Mouse (Mus musculus) T-helper 1 cell (primary cell): ENCODE results near the gene Vasp.

Experiments used
- in situ Hi-C: fragments of 300-600 bp; cut with MboI, MseI; formaldehyde crosslinking; loops from one replicate; pipeline ENCODE4 v1.15.1; 2025; ENCODE audit warnings: high pct_unique_total_duplicates

The Vasp gene

GRCm38 (mm10) chr7:19304501-19305412, 33.1 kb upstream of the Vasp start:
- in situ Hi-C loops: loop anchor here (5.0 kb wide), 1 partner anchor 38 kb away; the partner anchor contains the start of gene Ercc1

- in situ Hi-C loops: no loop called here
Observed at GRCm38 (mm10) chr7:19303770-19304169, 32.2 kb upstream of the Vasp start.

DNA sequence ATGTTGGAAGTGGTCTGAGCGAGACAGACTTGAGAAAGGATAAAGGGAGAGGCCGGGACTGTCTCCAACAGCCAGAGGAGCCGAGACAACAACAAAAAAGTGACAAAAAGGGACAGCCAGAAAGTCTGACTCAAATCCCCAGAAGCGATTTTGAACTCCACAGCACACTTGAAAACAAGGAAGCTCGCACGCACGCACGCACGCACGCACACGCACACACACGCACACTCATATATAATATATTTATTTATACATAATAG, 31.4 kb upstream of the Vasp start:
- in situ Hi-C loops: no loop called here

DNA sequence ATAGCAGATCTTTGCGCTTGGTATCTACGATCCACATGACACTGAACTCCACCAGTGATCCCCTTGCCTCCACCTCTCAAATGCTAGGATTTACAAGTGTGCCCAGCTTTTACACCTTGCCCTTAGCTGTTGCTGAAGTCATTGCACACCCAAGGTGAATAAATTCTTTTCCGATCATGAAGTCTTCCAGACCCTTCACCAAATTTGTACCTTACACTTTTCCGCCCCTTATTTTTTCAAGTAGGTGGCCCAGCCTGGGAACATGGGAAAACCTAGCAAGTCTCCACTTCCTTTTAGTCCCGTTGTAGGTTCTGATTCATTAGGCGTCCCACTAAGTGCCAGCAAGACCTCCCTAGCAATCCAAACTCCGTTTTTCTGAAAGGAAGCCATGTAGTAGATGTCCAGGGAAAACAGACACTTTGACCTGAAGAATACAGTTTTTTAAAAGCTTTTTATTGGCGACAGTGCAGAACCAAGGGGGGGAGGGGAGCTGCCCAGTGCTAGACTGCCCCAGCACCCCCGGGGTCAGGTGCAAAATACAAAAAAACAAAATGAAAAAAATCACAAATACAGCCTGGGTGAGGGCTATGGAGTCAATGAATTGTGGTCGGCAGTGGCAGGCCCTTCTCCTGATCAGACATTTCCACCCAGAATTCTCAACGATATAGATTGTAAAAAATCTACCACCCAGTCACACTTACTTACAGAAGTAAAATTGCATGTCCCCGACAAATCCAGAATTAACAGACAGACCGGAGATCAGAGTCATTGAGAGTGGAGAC, 30.8 kb upstream of the Vasp start:
- in situ Hi-C loops: no loop called here

DNA sequence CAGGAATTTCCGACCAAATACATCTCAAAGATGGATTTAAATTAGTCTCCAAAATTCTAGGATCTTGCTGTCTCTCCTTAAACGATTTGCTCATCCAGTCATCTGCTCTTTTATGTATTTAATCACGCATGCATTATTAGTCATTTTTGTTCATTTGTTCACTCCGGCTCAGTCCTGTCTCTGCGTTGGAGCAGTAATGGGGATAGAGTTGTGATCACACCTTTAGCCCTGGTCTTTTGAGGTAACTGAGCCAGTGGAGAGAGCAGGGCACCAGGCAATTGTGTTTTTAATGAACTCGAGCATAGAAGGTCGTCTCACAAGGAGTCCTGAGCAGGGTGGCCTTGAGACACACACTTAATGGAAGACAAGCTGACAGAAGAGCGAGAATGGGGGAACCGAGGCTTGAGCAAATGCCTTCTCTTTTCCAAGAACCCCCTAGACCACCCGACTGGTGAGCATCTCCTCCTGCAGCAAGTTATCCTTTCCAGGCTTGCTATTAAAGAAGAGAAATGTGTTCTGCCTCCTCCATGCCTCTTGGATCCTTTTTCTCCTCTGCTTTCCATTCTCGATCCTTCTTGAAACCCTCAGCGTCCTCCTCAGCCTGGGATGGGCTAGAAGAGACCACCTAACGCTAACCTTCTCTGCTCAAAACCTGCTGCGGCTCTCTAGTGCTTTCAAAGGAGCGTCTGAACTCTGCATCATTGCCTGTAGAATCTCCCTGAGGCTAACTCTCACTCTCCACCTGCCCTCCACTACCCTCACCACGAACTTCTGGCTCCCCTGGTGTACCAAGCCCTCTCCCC, 30.0 kb upstream of the Vasp start:
- in situ Hi-C loops: no loop called here

DNA sequence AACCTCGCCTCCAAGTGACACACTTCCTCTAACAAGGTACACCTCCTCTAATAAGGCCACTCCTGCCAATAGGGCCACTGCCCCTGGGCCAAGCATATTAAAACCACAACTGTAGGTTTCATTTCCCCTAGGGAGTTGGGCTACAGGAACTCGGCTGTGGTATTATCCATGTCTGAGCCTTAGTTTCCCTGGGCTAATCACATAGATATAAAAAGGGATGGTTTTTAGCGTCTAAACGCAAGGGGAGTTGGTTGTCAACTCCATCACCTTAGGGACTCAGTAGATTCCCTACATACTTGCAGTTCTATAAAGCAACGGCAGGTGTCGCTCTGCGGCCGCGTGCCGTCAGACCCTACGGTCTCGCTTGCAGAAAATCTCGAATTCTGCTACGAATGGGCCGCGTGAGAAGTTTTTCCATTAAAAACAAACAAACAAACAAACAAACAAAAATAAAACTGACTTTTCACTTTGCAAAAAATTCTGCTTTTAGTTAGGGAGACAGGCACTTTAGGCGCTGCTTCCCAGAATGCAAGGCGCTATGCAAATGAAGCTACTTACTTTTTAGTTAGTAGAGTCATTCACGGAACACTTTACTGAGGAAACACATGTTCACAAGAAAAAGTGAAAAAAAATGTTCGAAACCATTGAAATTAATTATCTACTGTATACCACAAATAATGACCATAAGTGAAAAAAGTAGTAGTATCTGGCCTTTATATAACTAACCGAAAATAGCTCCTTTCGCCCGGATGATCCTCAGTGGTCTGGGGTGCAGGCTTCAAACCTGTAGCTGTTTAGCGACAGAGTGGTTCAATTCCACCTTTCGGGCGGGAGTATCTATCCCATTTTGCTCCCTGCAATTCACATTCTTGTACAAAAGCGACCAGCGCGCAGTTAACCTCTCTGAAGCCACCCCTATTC, 29.1 kb upstream of the Vasp start:
- in situ Hi-C loops: no loop called here

- in situ Hi-C loops: no loop called here
Observed at GRCm38 (mm10) chr7:19299194-19299593, 27.6 kb upstream of the Vasp start.

- in situ Hi-C loops: no loop called here
Observed at GRCm38 (mm10) chr7:19297794-19298193, 26.2 kb upstream of the Vasp start.

- in situ Hi-C loops: no loop called here
Observed at GRCm38 (mm10) chr7:19297034-19297433, 25.4 kb upstream of the Vasp start.

- in situ Hi-C loops: no loop called here
Observed at GRCm38 (mm10) chr7:19295503-19296185, 24.0 kb upstream of the Vasp start.

GRCm38 (mm10) chr7:19290969-19291596, 19.5 kb upstream of the Vasp start:
- in situ Hi-C loops: no loop called here

GRCm38 (mm10) chr7:19284763-19285162, 13.1 kb upstream of the Vasp start:
- in situ Hi-C loops: loop anchor here (5.0 kb wide), 2 partner anchors 52 to 107 kb away; partner anchors contain the start of gene Eml2

- in situ Hi-C loops: loop anchor here (5.0 kb wide), 2 partner anchors 51 to 106 kb away; partner anchors contain the start of gene Eml2
Observed at GRCm38 (mm10) chr7:19283406-19283804, 11.8 kb upstream of the Vasp start.

- in situ Hi-C loops: loop anchor here (5.0 kb wide), 2 partner anchors 51 to 106 kb away; partner anchors contain the start of gene Eml2
Observed at GRCm38 (mm10) chr7:19282791-19283405, 11.3 kb upstream of the Vasp start.

- in situ Hi-C loops: loop anchor here (5.0 kb wide), 2 partner anchors 50 to 105 kb away; partner anchors contain the start of gene Eml2
Observed at GRCm38 (mm10) chr7:19282385-19282784, 10.8 kb upstream of the Vasp start, which contains the start of gene Rtn2. Rtn2 (plus strand) TSS chr7:19282624.

DNA sequence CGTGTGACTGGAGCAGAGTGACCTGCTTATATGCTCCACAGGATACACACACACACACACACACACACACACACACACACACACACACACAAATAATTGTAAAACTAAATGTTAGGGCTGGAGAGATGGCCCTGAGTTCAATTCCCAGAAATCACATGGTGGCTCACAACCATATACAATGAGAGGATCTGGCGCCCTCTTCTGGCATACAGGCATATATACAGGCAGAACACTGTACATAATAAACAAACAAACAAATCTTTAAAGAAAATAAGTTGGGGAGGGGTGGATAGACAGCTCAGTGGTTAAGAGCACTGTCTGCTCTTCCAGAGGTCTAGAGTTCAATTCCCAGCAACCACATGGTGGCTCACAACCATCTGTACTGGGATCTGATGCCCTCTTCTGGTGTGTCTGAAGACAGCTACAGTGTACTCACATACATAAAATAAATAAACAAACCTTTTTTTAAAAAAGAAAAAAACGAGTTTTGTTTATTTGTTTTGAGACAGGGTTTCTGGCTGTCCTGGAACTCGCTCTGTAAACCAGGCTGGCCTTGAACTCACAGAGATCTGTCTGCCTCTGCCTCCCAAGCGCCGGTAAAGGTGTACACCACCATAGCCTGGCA, 10.2 kb upstream of the Vasp start:
- in situ Hi-C loops: loop anchor here (5.0 kb wide), 2 partner anchors 49 to 104 kb away; partner anchors contain the start of gene Eml2

- in situ Hi-C loops: loop anchor here (5.0 kb wide), 2 partner anchors 47 to 102 kb away; partner anchors contain the start of gene Eml2
Observed at GRCm38 (mm10) chr7:19279581-19280114, 8.0 kb upstream of the Vasp start, which contains the start of gene Ppm1n. Ppm1n (minus strand) TSS chr7:19280064.

GRCm38 (mm10) chr7:19279052-19279451, 7.4 kb upstream of the Vasp start:
- in situ Hi-C loops: no loop called here
